Mouse (Mus musculus) spleen, adult 2 months (tissue): ENCODE measurements at regions not wholly inside any gene's neighbourhood (a gene's known extent, or its start where the extent isn't known, plus 50 kb on each side); places are given as distances from the start of the nearest gene placed in this dataset.

Experiments
- CTCF ChIP-seq: fragments of 200-500 bp; IDR thresholded peaks from 2 replicates; pipeline ENCODE4 v1.5.1; 2011; ENCODE audit warnings: mild to moderate bottlenecking, inconsistent platforms; ENCODE audit not compliant: insufficient read depth, insufficient read length, insufficient replicate concordance; ENCODE audit errors: extremely low read depth
- POLR2A ChIP-seq: fragments of 200-500 bp; IDR thresholded peaks from 2 replicates; pipeline ENCODE4 v1.6.1; 2011; ENCODE audit warnings: low read depth, low read length, inconsistent platforms

DNA sequence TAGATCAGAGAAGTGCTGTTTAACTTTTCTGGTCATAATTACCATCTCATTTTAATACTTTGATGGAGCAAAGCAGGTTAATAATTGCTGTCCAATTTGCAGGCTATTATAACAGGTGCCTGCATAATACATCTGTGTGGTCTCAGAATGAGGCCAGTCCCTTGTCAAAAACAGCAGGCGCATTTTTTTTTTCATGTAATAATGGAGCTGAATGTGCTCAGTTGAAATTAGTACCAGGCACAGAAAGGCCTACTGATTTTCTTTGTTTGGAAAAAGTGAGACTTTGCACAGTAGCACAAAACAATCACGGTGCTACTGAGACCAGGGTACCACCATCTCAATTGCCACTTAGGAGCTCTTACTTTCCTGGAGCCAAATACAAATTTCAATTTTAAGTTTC lies 311.3 kb upstream of the Emcn start:
- no peak for TF ChIP-seq POLR2A
- TF ChIP-seq CTCF = no peak
